Mouse (Mus musculus) layer of hippocampus, postnatal 25 days (tissue): Measurements from ENCODE around the gene Ern2. TPM values are rescaled to one million over a fixed set of nuclear protein-coding genes. Genes with fewer than 3 reads are reported as not detected.

Experiments used
- DNase-seq, 2 experiments: peaks; one replicate each; pipeline ENCODE4 v3.0.0; 2022; ENCODE audit warnings: mixed read lengths in 2 of 2, low spot score in 1 of 2; ENCODE audit errors: extremely low spot score in 1 of 2
- total RNA-seq, 2 experiments: library from RNA; stranded (reverse); gene quantifications; 2 replicates each; pipeline ENCODE4 v1.2.3; 2021

Gene Ern2
- total RNA-seq, 2 experiments from 2014 or later = 0.30 to 0.45 TPM

GRCm38 (mm10) chr7:122160037-122160436, 26.0 kb downstream of the Ern2 start:
- no peak for DNase-seq

GRCm38 (mm10) chr7:122158915-122159902, 26.8 kb downstream of the Ern2 start, which contains the start of gene Plk1:
Gene Plk1, plus strand, starts transcription at chr7:122159439.
- DNase-seq = peak; percentile 60 to 71

GRCm38 (mm10) chr7:122158488-122158887, 27.5 kb downstream of the Ern2 start:
- no peak for DNase-seq

- DNase-seq = no peak
Observed at GRCm38 (mm10) chr7:122152473-122152872, 33.5 kb downstream of the Ern2 start.

GRCm38 (mm10) chr7:122140991-122141390, 45.0 kb downstream of the Ern2 start:
- no peak for DNase-seq

GRCm38 (mm10) chr7:122138190-122138589, 47.8 kb downstream of the Ern2 start:
- DNase-seq = no peak

- no peak for DNase-seq
Observed at GRCm38 (mm10) chr7:122137071-122137470, 48.9 kb downstream of the Ern2 start.

- peak in 1 of 2 experiments; percentile 32 for DNase-seq
Observed at GRCm38 (mm10) chr7:122135070-122135469, 50.9 kb downstream of the Ern2 start.

- no peak for DNase-seq
Observed at GRCm38 (mm10) chr7:122133338-122133625, 52.7 kb downstream of the Ern2 start.

- DNase-seq = peak; percentile 95 to 97
Observed at GRCm38 (mm10) chr7:122132497-122133337, 53.3 kb downstream of the Ern2 start, which contains the start of the genes Palb2 and Dctn5. Gene Palb2, minus strand, starts transcription at chr7:122132985. Gene Dctn5, plus strand, starts transcription at chr7:122133041.

- DNase-seq = no peak
Observed at GRCm38 (mm10) chr7:122131834-122132233, 54.2 kb downstream of the Ern2 start.

- no peak for DNase-seq
Observed at GRCm38 (mm10) chr7:122126946-122127345, 59.1 kb downstream of the Ern2 start.

GRCm38 (mm10) chr7:122125636-122126035, 60.4 kb downstream of the Ern2 start:
- no peak for DNase-seq

GRCm38 (mm10) chr7:122123518-122123917, 62.5 kb downstream of the Ern2 start:
- DNase-seq = no peak

Other genes starting within 250 kb of the Ern2 start
- 10 to 100 TPM; 37.5 to 41.0 TPM for gene Cog7, start 204.5 kb downstream of the Ern2 start, total RNA-seq
- 10 to 100 TPM; 26.2 to 30.5 TPM for gene Gga2, start 165.0 kb downstream of the Ern2 start, total RNA-seq
- gene Ubfd1, start 119.0 kb downstream of the Ern2 start, total RNA-seq = 10 to 100 TPM; 50.9 to 61.2 TPM
- gene Ears2, start 118.9 kb downstream of the Ern2 start, total RNA-seq = 1 to 10 TPM; 8.6 to 9.5 TPM
- 100 to 1,000 TPM; 287 to 320 TPM for gene Ndufab1, start 84.3 kb downstream of the Ern2 start, total RNA-seq
- gene Palb2, start 53.2 kb downstream of the Ern2 start, total RNA-seq = 1 to 10 TPM; 1.3 to 1.4 TPM
- 100 to 1,000 TPM; 100 to 111 TPM for gene Dctn5, start 53.2 kb downstream of the Ern2 start, total RNA-seq
- 1 to 10 TPM; 1.9 to 2.1 TPM for gene Plk1, start 26.8 kb downstream of the Ern2 start, total RNA-seq
- 1 to 10 TPM; 2.7 to 2.8 TPM for gene Chp2, start 33.3 kb upstream of the Ern2 start, total RNA-seq
- 100 to 1,000 TPM; 775 to 867 TPM for gene Prkcb, start 102.5 kb upstream of the Ern2 start, total RNA-seq